Comparison of ENCODE assay signal across 16 mouse cellular contexts in genomic region chr4:123515673-123516072, GRCm38 (mm10).
"Had no signal": no experiment of that assay in that cellular context is flagged by ENCODE, and none has a peak within 500 bp of the region (broad histone marks: within the 10 kb centered on the region; RNA-seq: fewer than 3 reads in every experiment).

No protein-coding gene starts in this region.

- H3K4me1 ChIP-seq: lung, embryonic 15.5 days; midbrain, embryonic 15.5 days; neural tube, embryonic 12.5 days; stomach, embryonic 15.5 days had no signal

- H3K27ac ChIP-seq: lung, embryonic 15.5 days; macrophage; midbrain, embryonic 13.5 days; midbrain, embryonic 15.5 days; neural tube, embryonic 12.5 days; stomach, embryonic 15.5 days; stomach, postnatal 0 days had no signal

- H3K9ac ChIP-seq: lung, embryonic 15.5 days; midbrain, embryonic 13.5 days; midbrain, embryonic 15.5 days; neural tube, embryonic 12.5 days; stomach, embryonic 15.5 days had no signal

- DNase-seq: lung, postnatal 14 days; lung, postnatal 36 days; right cerebral cortex, postnatal 14 days; thymus, adult 2 months; thymus, postnatal 25 days; thymus, postnatal 4 days had no signal

- H3K27me3 ChIP-seq: lung, embryonic 15.5 days; megakaryocyte, embryonic 14.5 days; midbrain, embryonic 13.5 days; midbrain, embryonic 15.5 days; neural tube, embryonic 12.5 days; stomach, embryonic 15.5 days had no signal

- H3K36me3 ChIP-seq: stomach, embryonic 15.5 days had no signal

- H3K4me2 ChIP-seq: lung, embryonic 15.5 days; midbrain, embryonic 11.5 days; midbrain, embryonic 13.5 days; midbrain, embryonic 15.5 days; neural tube, embryonic 12.5 days; stomach, embryonic 15.5 days had no signal

- ATAC-seq: lung, postnatal 0 days; midbrain, embryonic 13.5 days; midbrain, embryonic 15.5 days had no signal

- H3K9me3 ChIP-seq: lung, embryonic 15.5 days; megakaryocyte, embryonic 14.5 days; midbrain, embryonic 13.5 days; midbrain, embryonic 15.5 days; neural tube, embryonic 12.5 days; stomach, embryonic 15.5 days had no signal

- H3K4me3 ChIP-seq: lung, embryonic 15.5 days; megakaryocyte, embryonic 14.5 days; midbrain, embryonic 13.5 days; midbrain, embryonic 15.5 days; neural tube, embryonic 12.5 days; stomach, embryonic 15.5 days had no signal
